Mouse (Mus musculus) neural tube, embryonic 11.5 days (tissue): ENCODE data around the gene Mfap1b. TPM values are rescaled to one million over a fixed set of nuclear protein-coding genes. Genes with fewer than 3 reads are reported as not detected.
"Not testable (repeated sequence)": the region's sequence is repeated elsewhere in the genome, so short reads cannot be mapped to it uniquely, and the experiment has no call there.

Source experiments
- ATAC-seq: fragments of 200-750 bp; cut with Nextera tagmentation; 2 replicates; pipeline ENCODE4 v1.8.0; 2017; ENCODE audit warnings: moderate number of reproducible peaks, mild to moderate bottlenecking, moderate TSS enrichment, moderate library complexity; ENCODE audit not compliant: insufficient read depth, low FRiP score, low TSS enrichment
- DNase-seq: peaks from one replicate; pipeline ENCODE4 v3.0.0-alpha.2; 2015; ENCODE audit warnings: low spot score
- H3K27ac ChIP-seq: fragments of 300-500 bp; sonication (generic); 2 replicates; pipeline ENCODE4 v1.5.1; 2014; ENCODE audit warnings: low read depth, mild to moderate bottlenecking, low read length
- H3K27me3 ChIP-seq: fragments of 300-500 bp; sonication (generic); 2 replicates; pipeline ENCODE4 v1.6.1; 2014; ENCODE audit warnings: mild to moderate bottlenecking, low read length, mixed read lengths; ENCODE audit not compliant: control insufficient read depth, insufficient read depth
- H3K36me3 ChIP-seq: fragments of 300-500 bp; sonication (generic); 2 replicates; pipeline ENCODE4 v1.6.1; 2014; ENCODE audit warnings: mild to moderate bottlenecking, low read length, moderate library complexity, mixed read lengths; ENCODE audit not compliant: control insufficient read depth, insufficient read depth
- H3K4me1 ChIP-seq: fragments of 300-500 bp; sonication (generic); 2 replicates; pipeline ENCODE4 v1.6.1; 2014; ENCODE audit warnings: low read length, mixed read lengths; ENCODE audit not compliant: control insufficient read depth, insufficient read depth
- H3K4me2 ChIP-seq: fragments of 300-500 bp; sonication (generic); 2 replicates; pipeline ENCODE4 v1.6.1; 2014; ENCODE audit warnings: low read depth, mild to moderate bottlenecking, moderate library complexity
- H3K4me3 ChIP-seq: fragments of 300-500 bp; sonication (generic); 2 replicates; pipeline ENCODE4 v1.5.1; 2014; ENCODE audit warnings: low read depth, low read length
- H3K9ac ChIP-seq: fragments of 300-500 bp; sonication (generic); 2 replicates; pipeline ENCODE4 v1.6.1; 2014; ENCODE audit warnings: mild to moderate bottlenecking, low read length
- H3K9me3 ChIP-seq: fragments of 300-500 bp; sonication (generic); 2 replicates; pipeline ENCODE4 v1.6.1; 2016; ENCODE audit warnings: low read length; ENCODE audit not compliant: control insufficient read depth
- WGBS: fragments of 180-500 bp; shearing (Covaris S2); extraction: QIAGEN DNeasy Blood & Tissue Kit; methylation state at CpG from one replicate; pipeline ENCODE4 v1.1.7; 2014; 5-methylcytosine and 5-hydroxymethylcytosine counted together
- polyA plus RNA-seq: library from polyadenylated mRNA; unstranded; fragments of >200 nt; fragmentation: Nextera tagmentation; extraction: Ambion mirVana; gene quantifications from 2 replicates; pipeline ENCODE4 v1.2.1, GENCODE M21; 2014

Gene Mfap1b
- polyA plus RNA-seq, result 71.8 and 73.2 TPM in 2 replicates

- not testable (repeated sequence) for H3K27ac ChIP-seq
- peak; percentile 88 for ATAC-seq
- 5% methylated on average over 38 of the region's 41 CpGs for WGBS
Measured at GRCm38 (mm10) chr2:121473301-121474179, at the start of gene Mfap1b. Gene Mfap1b, minus strand, starts transcription at chr2:121474067.

GRCm38 (mm10) chr2:121522830-121523229 is 49.0 kb upstream of the Mfap1b start:
- not testable (repeated sequence) for H3K36me3 ChIP-seq
- 100% methylated on average over 3 of the region's 3 CpGs for WGBS

More at GRCm38 (mm10) chr2:121473301-121474179, at the start of gene Mfap1b:
- peak; percentile 83 for DNase-seq
- Histone ChIP-seq H3K4me2 (peak within 1 kb of the TSS; percentile 56), H3K4me3 (peak within 1 kb of the TSS; percentile 56), H3K9ac (peak within 1 kb of the TSS; percentile 61)
- not testable (repeated sequence) for H3K4me1 ChIP-seq, H3K9me3 ChIP-seq, H3K27me3 ChIP-seq, H3K36me3 ChIP-seq

GRCm38 (mm10) chr2:121522006-121522405 is 48.1 kb upstream of the Mfap1b start:
- ATAC-seq, result no peak
- Histone ChIP-seq H3K36me3 (peaks cover 7% of the 10 kb centered on the region), H3K27me3 (no peaks in the 10 kb centered on the region), H3K4me3 (no peak overlapping the region), H3K27ac (no peak overlapping the region), H3K4me1 (no peaks in the 10 kb centered on the region), H3K4me2 (no peak overlapping the region), H3K9ac (no peak overlapping the region), H3K9me3 (no peaks in the 10 kb centered on the region)
- DNase-seq, result no peak
- WGBS, result 98% methylated on average over 2 of the region's 2 CpGs

More at GRCm38 (mm10) chr2:121522830-121523229, 49.0 kb upstream of the Mfap1b start:
- not testable (repeated sequence) for H3K4me3 ChIP-seq, H3K9ac ChIP-seq, H3K27me3 ChIP-seq, H3K9me3 ChIP-seq, H3K4me2 ChIP-seq, DNase-seq, H3K4me1 ChIP-seq, ATAC-seq, H3K27ac ChIP-seq

GRCm38 (mm10) chr2:121518711-121519110 is 44.8 kb upstream of the Mfap1b start:
- H3K4me2 ChIP-seq, H3K9ac ChIP-seq, H3K9me3 ChIP-seq, H3K4me1 ChIP-seq, ATAC-seq, H3K27ac ChIP-seq, H3K27me3 ChIP-seq, DNase-seq, H3K4me3 ChIP-seq: not testable (repeated sequence)
- WGBS, result 90% methylated on average over 4 of the region's 4 CpGs
- H3K36me3 ChIP-seq, result peaks cover 10% of the 10 kb centered on the region

GRCm38 (mm10) chr2:121518106-121518505 is 44.2 kb upstream of the Mfap1b start:
- Histone ChIP-seq H3K27ac (no peak overlapping the region), H3K9ac (no peak overlapping the region), H3K9me3 (no peaks in the 10 kb centered on the region), H3K4me2 (no peak overlapping the region), H3K27me3 (no peaks in the 10 kb centered on the region), H3K4me3 (no peak overlapping the region), H3K36me3 (peaks cover 10% of the 10 kb centered on the region), H3K4me1 (no peaks in the 10 kb centered on the region)
- DNase-seq, result no peak
- 94% methylated on average over 5 of the region's 5 CpGs for WGBS
- ATAC-seq, result no peak

GRCm38 (mm10) chr2:121514211-121514610 is 40.3 kb upstream of the Mfap1b start:
- Histone ChIP-seq H3K4me2 (no peak overlapping the region), H3K4me3 (no peak overlapping the region), H3K27ac (no peak overlapping the region), H3K36me3 (peaks cover 11% of the 10 kb centered on the region), H3K9ac (no peak overlapping the region), H3K9me3 (no peaks in the 10 kb centered on the region), H3K27me3 (no peaks in the 10 kb centered on the region), H3K4me1 (no peaks in the 10 kb centered on the region)
- 94% methylated on average over 4 of the region's 4 CpGs for WGBS
- ATAC-seq (no peak), DNase-seq (no peak)

GRCm38 (mm10) chr2:121512991-121513765 is 39.3 kb upstream of the Mfap1b start:
- ATAC-seq, H3K9me3 ChIP-seq, H3K27me3 ChIP-seq, H3K4me3 ChIP-seq, H3K27ac ChIP-seq, DNase-seq, H3K9ac ChIP-seq, H3K4me1 ChIP-seq, H3K4me2 ChIP-seq: not testable (repeated sequence)
- peaks cover 11% of the 10 kb centered on the region for H3K36me3 ChIP-seq
- 96% methylated on average over 4 of the region's 5 CpGs for WGBS

GRCm38 (mm10) chr2:121511401-121511800 is 37.5 kb upstream of the Mfap1b start:
- no peak for DNase-seq
- H3K4me3 ChIP-seq, result no peak overlapping the region
- H3K4me1 ChIP-seq, result no peaks in the 10 kb centered on the region
- no peak overlapping the region for H3K27ac ChIP-seq
- H3K27me3 ChIP-seq, result no peaks in the 10 kb centered on the region
- WGBS, result 94% methylated on average over 8 of the region's 8 CpGs
- peaks cover 6% of the 10 kb centered on the region for H3K36me3 ChIP-seq
- ATAC-seq, result no peak
- H3K4me2 ChIP-seq, result no peak overlapping the region
- H3K9me3 ChIP-seq, result no peaks in the 10 kb centered on the region
- no peak overlapping the region for H3K9ac ChIP-seq
